Mouse (Mus musculus): ENCODE measurements around the gene Aven.
"Not testable (repeated sequence)": the region's sequence is repeated elsewhere in the genome, so short reads cannot be mapped to it uniquely, and the experiment has no call there.

Gene Aven

GRCm38 (mm10) chr2:112492856-112493538 is at the start of gene Aven:
Gene Aven, plus strand, starts transcription at chr2:112492964.
- peak; percentile 80 for DNase-seq (ENCODE audit: low spot score)

- DNase-seq (ENCODE audit: low spot score): no peak
Measured at GRCm38 (mm10) chr2:112443491-112443890, 49.3 kb upstream of the Aven start.

GRCm38 (mm10) chr2:112445511-112445910 is 47.3 kb upstream of the Aven start:
- DNase-seq (ENCODE audit: low spot score): no peak

- not testable (repeated sequence) for DNase-seq (ENCODE audit: low spot score)
Measured at GRCm38 (mm10) chr2:112448046-112448445, 44.7 kb upstream of the Aven start.

- DNase-seq (ENCODE audit: low spot score): no peak
Measured at GRCm38 (mm10) chr2:112448510-112449059, 44.2 kb upstream of the Aven start.

- DNase-seq (ENCODE audit: low spot score): no peak
Measured at GRCm38 (mm10) chr2:112449597-112450296, 43.0 kb upstream of the Aven start.

- DNase-seq (ENCODE audit: low spot score): not testable (repeated sequence)
Measured at GRCm38 (mm10) chr2:112452513-112452912, 40.3 kb upstream of the Aven start.

GRCm38 (mm10) chr2:112454125-112454861 is 38.5 kb upstream of the Aven start:
- DNase-seq (ENCODE audit: low spot score): no peak

- peak; percentile 97 for DNase-seq (ENCODE audit: low spot score)
Measured at GRCm38 (mm10) chr2:112454862-112455564, 37.8 kb upstream of the Aven start, which contains the start of gene Emc7. Gene Emc7, plus strand, starts transcription at chr2:112454997.

GRCm38 (mm10) chr2:112460557-112460956 is 32.2 kb upstream of the Aven start:
- DNase-seq (ENCODE audit: low spot score): no peak

- no peak for DNase-seq (ENCODE audit: low spot score)
Measured at GRCm38 (mm10) chr2:112469542-112469941, 23.2 kb upstream of the Aven start.

GRCm38 (mm10) chr2:112470961-112471381 is 21.8 kb upstream of the Aven start:
- no peak for DNase-seq (ENCODE audit: low spot score)

GRCm38 (mm10) chr2:112472076-112472475 is 20.7 kb upstream of the Aven start:
- DNase-seq (ENCODE audit: low spot score): no peak

GRCm38 (mm10) chr2:112474997-112475724 is 17.6 kb upstream of the Aven start:
- DNase-seq (ENCODE audit: low spot score): no peak

GRCm38 (mm10) chr2:112476554-112476953 is 16.2 kb upstream of the Aven start:
- DNase-seq (ENCODE audit: low spot score): no peak

- no peak for DNase-seq (ENCODE audit: low spot score)
Measured at GRCm38 (mm10) chr2:112480669-112481068, 12.1 kb upstream of the Aven start, which contains the start of gene Chrm5. Gene Chrm5, minus strand, starts transcription at chr2:112480769.

- no peak for DNase-seq (ENCODE audit: low spot score)
Measured at GRCm38 (mm10) chr2:112481564-112481963, 11.2 kb upstream of the Aven start.

GRCm38 (mm10) chr2:112482533-112483333 is 10.0 kb upstream of the Aven start:
- no peak for DNase-seq (ENCODE audit: low spot score)

GRCm38 (mm10) chr2:112483334-112483651 is 9.5 kb upstream of the Aven start:
- DNase-seq (ENCODE audit: low spot score): no peak

- DNase-seq (ENCODE audit: low spot score): no peak
Measured at GRCm38 (mm10) chr2:112484886-112485285, 7.9 kb upstream of the Aven start.

Data from ovary, postnatal 10 days (tissue).